Mouse (Mus musculus): ENCODE measurements at regions not wholly inside any gene's neighbourhood (a gene's known extent, or its start where the extent isn't known, plus 50 kb on each side); places are given as distances from the start of the nearest gene placed in this dataset.

GRCm38 (mm10) chr12:56275556-56276242, 70.0 kb downstream of the Mbip start:
- no peak for DNase-seq (ENCODE audit: low spot score)

- no peak for DNase-seq (ENCODE audit: low spot score)
These were observed 80.6 kb downstream of the Mbip start for GRCm38 (mm10) chr12:56265049-56265448.

GRCm38 (mm10) chr12:56261471-56261870, 84.2 kb downstream of the Mbip start:
- no peak for DNase-seq (ENCODE audit: low spot score)

- DNase-seq (ENCODE audit: low spot score): no peak
These were observed 87.2 kb downstream of the Mbip start for GRCm38 (mm10) chr12:56258401-56259050.

GRCm38 (mm10) chr12:56256243-56256881, 89.3 kb downstream of the Mbip start:
- no peak for DNase-seq (ENCODE audit: low spot score)

GRCm38 (mm10) chr12:56252612-56253444, 92.9 kb downstream of the Mbip start:
- no peak for DNase-seq (ENCODE audit: low spot score)

GRCm38 (mm10) chr12:56250262-56250661, 95.4 kb downstream of the Mbip start:
- DNase-seq (ENCODE audit: low spot score): no peak

GRCm38 (mm10) chr12:56246406-56246805, 99.3 kb downstream of the Mbip start:
- no peak for DNase-seq (ENCODE audit: low spot score)

- no peak for DNase-seq (ENCODE audit: low spot score)
These were observed 102.9 kb downstream of the Mbip start for GRCm38 (mm10) chr12:56242803-56243202.

GRCm38 (mm10) chr12:56241735-56242134, 104.0 kb downstream of the Mbip start:
- DNase-seq (ENCODE audit: low spot score): peak; percentile 27

- DNase-seq (ENCODE audit: low spot score): no peak
These were observed 105.5 kb downstream of the Mbip start for GRCm38 (mm10) chr12:56240206-56240605.

GRCm38 (mm10) chr12:56234571-56234970, 111.1 kb downstream of the Mbip start:
- no peak for DNase-seq (ENCODE audit: low spot score)

- no peak for DNase-seq (ENCODE audit: low spot score)
These were observed 112.5 kb downstream of the Mbip start for GRCm38 (mm10) chr12:56233209-56233608.

GRCm38 (mm10) chr12:56224142-56224895, 121.4 kb downstream of the Mbip start:
- DNase-seq (ENCODE audit: low spot score): no peak

GRCm38 (mm10) chr12:56193524-56193923, 152.2 kb downstream of the Mbip start:
- DNase-seq (ENCODE audit: low spot score): no peak

- DNase-seq (ENCODE audit: low spot score): no peak
These were observed 156.1 kb downstream of the Mbip start for GRCm38 (mm10) chr12:56189562-56189961.

GRCm38 (mm10) chr12:56160736-56161135, 185.0 kb downstream of the Mbip start:
- DNase-seq (ENCODE audit: low spot score): no peak

- DNase-seq (ENCODE audit: low spot score): peak; percentile 33
These were observed 201.3 kb downstream of the Mbip start for GRCm38 (mm10) chr12:56144359-56144758.

- no peak for DNase-seq (ENCODE audit: low spot score)
These were observed 201.9 kb downstream of the Mbip start for GRCm38 (mm10) chr12:56143789-56144188.

- no peak for DNase-seq (ENCODE audit: low spot score)
These were observed 231.2 kb downstream of the Mbip start for GRCm38 (mm10) chr12:56114446-56114845.

GRCm38 (mm10) chr12:56081406-56081805, 245.3 kb downstream of the Brms1l start:
- DNase-seq (ENCODE audit: low spot score): no peak

GRCm38 (mm10) chr12:56064183-56064582, 228.1 kb downstream of the Brms1l start:
- no peak for DNase-seq (ENCODE audit: low spot score)
